Mouse (Mus musculus) embryonic fibroblast, embryonic 13.5 days (primary cell): ENCODE data around the gene Acsbg1.

Source experiments
- CTCF ChIP-seq: IDR thresholded peaks from 2 replicates; pipeline ENCODE4 v1.5.1; 2011; ENCODE audit warnings: mild to moderate bottlenecking, control low read depth, low read length, moderate library complexity, borderline replicate concordance; ENCODE audit not compliant: insufficient read depth
- POLR2A ChIP-seq: IDR thresholded peaks from 2 replicates; pipeline ENCODE4 v1.6.1; 2011; ENCODE audit warnings: low read depth, mild to moderate bottlenecking, control low read depth, low read length, moderate library complexity

DNA sequence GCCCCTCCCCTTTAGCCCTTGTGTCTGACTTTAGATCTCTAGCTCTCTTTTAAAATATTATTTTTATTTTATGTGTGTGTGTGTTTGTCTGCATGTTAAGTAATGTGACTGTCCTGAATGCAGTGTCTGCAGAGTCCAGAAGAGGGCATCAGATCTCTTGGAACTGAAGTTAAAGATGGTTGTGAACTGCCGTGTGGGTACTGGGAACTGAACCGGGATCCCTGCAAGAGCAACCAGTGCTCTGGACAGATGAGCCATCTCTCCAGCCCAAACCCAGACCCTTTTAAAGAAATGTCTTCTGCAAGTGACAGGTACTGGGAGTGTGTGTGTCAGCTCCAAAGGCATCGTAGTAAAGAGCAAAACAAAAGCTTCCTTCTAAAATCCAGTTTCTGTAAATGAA, 4.4 kb upstream of the Acsbg1 start:
- no peak for TF ChIP-seq CTCF
- no peak for TF ChIP-seq POLR2A
